Mouse (Mus musculus) heart, adult 2 months (tissue): ENCODE data around the gene Atp13a5. TPM values are rescaled to one million over a fixed set of nuclear protein-coding genes. Genes with fewer than 3 reads are reported as not detected.

Experiments used
- DNase-seq, 2 experiments: peaks; one replicate each; pipeline ENCODE4 v3.0.0; 2021
- H3K27ac ChIP-seq: fragments of 200-600 bp; 2 replicates; pipeline ENCODE4 v1.8.1; 2022
- H3K27me3 ChIP-seq: fragments of 200-500 bp; 2 replicates; pipeline ENCODE4 v1.6.1; 2012; ENCODE audit warnings: mild to moderate bottlenecking, low read length, inconsistent platforms, mixed read lengths; ENCODE audit not compliant: control insufficient read depth, insufficient read depth
- H3K36me3 ChIP-seq: fragments of 200-500 bp; 2 replicates; pipeline ENCODE4 v1.6.1; 2012; ENCODE audit warnings: low read length, inconsistent platforms; ENCODE audit not compliant: control insufficient read depth, insufficient read depth
- H3K4me1 ChIP-seq: fragments of 200-500 bp; 2 replicates; pipeline ENCODE4 v1.6.1; 2011; ENCODE audit warnings: low read length; ENCODE audit not compliant: control insufficient read depth, insufficient read depth
- H3K4me3 ChIP-seq: fragments of 200-600 bp; 2 replicates; pipeline ENCODE4 v1.8.1; 2022
- H3K79me2 ChIP-seq: fragments of 200-500 bp; replicated peaks from 2 replicates; pipeline ENCODE4 v1.6.1; 2012; ENCODE audit warnings: mild to moderate bottlenecking, inconsistent platforms, low read length, moderate library complexity, mixed read lengths; ENCODE audit not compliant: control insufficient read depth, insufficient read depth
- H3K9ac ChIP-seq: fragments of 200-500 bp; 2 replicates; pipeline ENCODE4 v1.6.1; 2012; ENCODE audit warnings: low read depth, mild to moderate bottlenecking, control low read depth, inconsistent platforms, low read length, mixed read lengths
- CTCF ChIP-seq: fragments of 200-600 bp; IDR thresholded peaks from 2 replicates; pipeline ENCODE4 v1.8.1; 2022; ENCODE audit warnings: antibody characterized with exemption, mild to moderate bottlenecking, moderate library complexity
- EP300 ChIP-seq: fragments of 200-500 bp; IDR thresholded peaks from 2 replicates; pipeline ENCODE4 v1.6.1; 2011; ENCODE audit warnings: low read depth, low read length, control low read depth; ENCODE audit not compliant: insufficient read depth
- POLR2A ChIP-seq: fragments of 200-500 bp; IDR thresholded peaks from 2 replicates; pipeline ENCODE4 v1.6.1; 2011; ENCODE audit warnings: mild to moderate bottlenecking, low read depth, low read length, control low read depth; ENCODE audit not compliant: insufficient read depth
- WGBS: fragments of 180-500 bp; shearing (Covaris S2); methylation state at CpG from one replicate; pipeline ENCODE4 v1.1.7; 2018; 5-methylcytosine and 5-hydroxymethylcytosine counted together
- intact Hi-C: fragments of 180-260 bp; cut with DNase I; formaldehyde crosslinking; loops from one replicate; pipeline ENCODE4 v1.15.1; 2025
- polyA plus RNA-seq: library from polyadenylated mRNA; depleted of rRNA; stranded (reverse); fragments of >200 nt; gene quantifications from 2 replicates; pipeline ENCODE4 v1.2.3, GENCODE M21; 2012; rRNA removed
- total RNA-seq, 2 experiments: library from RNA; stranded (reverse); gene quantifications; 2 replicates each; pipeline ENCODE4 v1.2.3; 2021

Atp13a5 gene
- total and polyA plus RNA-seq, 3 experiments, result 0.04 TPM; not detected in 2

GRCm38 (mm10) chr16:29201146-29201545, 177.4 kb downstream of the Atp13a5 start:
- Histone ChIP-seq H3K27ac (no peak overlapping the region), H3K9ac (no peak overlapping the region), H3K4me3 (no peak overlapping the region), H3K27me3 (no peaks in the 10 kb centered on the region; the same call in 1 of the 2 replicates), H3K79me2 (no peaks in the 10 kb centered on the region), H3K4me1 (no peaks in the 10 kb centered on the region; the same call in 1 of the 2 replicates), H3K36me3 (no peaks in the 10 kb centered on the region)
- 84% methylated on average over 2 of the region's 2 CpGs for WGBS
- DNase-seq, result no peak
- intact Hi-C loops, result no loop called here
- no peak for TF ChIP-seq POLR2A
- TF ChIP-seq CTCF, result no peak

- H3K27ac ChIP-seq, result no peak overlapping the region
- no peak overlapping the region for H3K4me3 ChIP-seq
- DNase-seq, result peak; percentile 23 to 24
- TF ChIP-seq EP300, result no peak
- no peak for TF ChIP-seq CTCF
- no peak for TF ChIP-seq POLR2A
- 22% methylated on average over 5 of the region's 5 CpGs for WGBS
- intact Hi-C loops, result no loop called here
- no peaks in the 10 kb centered on the region; the same call in 1 of the 2 replicates for H3K27me3 ChIP-seq
- no peaks in the 10 kb centered on the region; the same call in 1 of the 2 replicates for H3K4me1 ChIP-seq
- no peaks in the 10 kb centered on the region for H3K79me2 ChIP-seq
- no peak overlapping the region for H3K9ac ChIP-seq
- H3K36me3 ChIP-seq, result no peaks in the 10 kb centered on the region
Observed at GRCm38 (mm10) chr16:29198461-29198860, 180.1 kb downstream of the Atp13a5 start.

GRCm38 (mm10) chr16:29195156-29195555, 183.4 kb downstream of the Atp13a5 start:
- WGBS, result 91% methylated on average over 1 of the region's 1 CpGs
- no peaks in the 10 kb centered on the region; the same call in 1 of the 2 replicates for H3K27me3 ChIP-seq
- H3K9ac ChIP-seq, result no peak overlapping the region
- H3K27ac ChIP-seq, result no peak overlapping the region
- intact Hi-C loops, result no loop called here
- no peaks in the 10 kb centered on the region; the same call in 1 of the 2 replicates for H3K4me1 ChIP-seq
- no peak for DNase-seq
- no peak overlapping the region for H3K4me3 ChIP-seq
- no peaks in the 10 kb centered on the region for H3K36me3 ChIP-seq
- no peaks in the 10 kb centered on the region for H3K79me2 ChIP-seq
- no peak for TF ChIP-seq EP300
- no peak for TF ChIP-seq POLR2A
- no peak for TF ChIP-seq CTCF

GRCm38 (mm10) chr16:29193981-29194380, 184.6 kb downstream of the Atp13a5 start:
- no peak overlapping the region for H3K4me3 ChIP-seq
- H3K27me3 ChIP-seq, result no peaks in the 10 kb centered on the region; the same call in 1 of the 2 replicates
- no peaks in the 10 kb centered on the region for H3K79me2 ChIP-seq
- H3K4me1 ChIP-seq, result no peaks in the 10 kb centered on the region; the same call in 1 of the 2 replicates
- no peak for TF ChIP-seq EP300
- no peak for TF ChIP-seq POLR2A
- no peak for TF ChIP-seq CTCF
- H3K27ac ChIP-seq, result no peak overlapping the region
- no peak overlapping the region for H3K9ac ChIP-seq
- no peaks in the 10 kb centered on the region for H3K36me3 ChIP-seq
- DNase-seq, result no peak
- intact Hi-C loops, result no loop called here
- WGBS, result 83% methylated on average over 4 of the region's 4 CpGs

- no peak overlapping the region for H3K9ac ChIP-seq
- no peaks in the 10 kb centered on the region for H3K4me1 ChIP-seq
- H3K4me3 ChIP-seq, result no peak overlapping the region
- no peak overlapping the region for H3K27ac ChIP-seq
- intact Hi-C loops, result no loop called here
- no peaks in the 10 kb centered on the region for H3K36me3 ChIP-seq
- H3K79me2 ChIP-seq, result no peaks in the 10 kb centered on the region
- WGBS, result 41% methylated on average over 5 of the region's 5 CpGs
- TF ChIP-seq CTCF, result no peak
- no peak for TF ChIP-seq EP300
- no peak for TF ChIP-seq POLR2A
- no peak for DNase-seq
- H3K27me3 ChIP-seq, result no peaks in the 10 kb centered on the region
Observed at GRCm38 (mm10) chr16:29192911-29193310, 185.6 kb downstream of the Atp13a5 start.

Other genes with a start within 250 kb of the Atp13a5 start
- gene Hrasls, start 169.0 kb downstream of the Atp13a5 start, total RNA-seq, result 10 to 100 TPM; 29.8 to 34.3 TPM
- gene Hrasls, start 169.0 kb downstream of the Atp13a5 start, polyA plus RNA-seq, result 29.6 and 38.0 TPM in 2 replicates
- gene Atp13a4, start 166.1 kb upstream of the Atp13a5 start, total RNA-seq, result not detected
- not detected in 2 replicates for gene Atp13a4, start 166.1 kb upstream of the Atp13a5 start, polyA plus RNA-seq
- 100 to 1,000 TPM; 143 to 163 TPM for gene Opa1, start 200.6 kb upstream of the Atp13a5 start, total RNA-seq
- gene Opa1, start 200.6 kb upstream of the Atp13a5 start, polyA plus RNA-seq, result 27.0 and 48.5 TPM in 2 replicates